Mouse (Mus musculus) ZHBTc4 (cell line): ENCODE measurements around the gene Pnpla8.
A peak's percentile ranks its signal among the peaks of the same experiment; 100 is the strongest.
"Not testable (repeated sequence)": the region's sequence is repeated elsewhere in the genome, so short reads cannot be mapped to it uniquely, and the experiment has no call there.

Source experiments
- DNase-seq: peaks from one replicate; pipeline ENCODE4 v3.0.0-alpha.2; 2011; ENCODE audit warnings: low read depth, low spot score

Gene Pnpla8

DNA sequence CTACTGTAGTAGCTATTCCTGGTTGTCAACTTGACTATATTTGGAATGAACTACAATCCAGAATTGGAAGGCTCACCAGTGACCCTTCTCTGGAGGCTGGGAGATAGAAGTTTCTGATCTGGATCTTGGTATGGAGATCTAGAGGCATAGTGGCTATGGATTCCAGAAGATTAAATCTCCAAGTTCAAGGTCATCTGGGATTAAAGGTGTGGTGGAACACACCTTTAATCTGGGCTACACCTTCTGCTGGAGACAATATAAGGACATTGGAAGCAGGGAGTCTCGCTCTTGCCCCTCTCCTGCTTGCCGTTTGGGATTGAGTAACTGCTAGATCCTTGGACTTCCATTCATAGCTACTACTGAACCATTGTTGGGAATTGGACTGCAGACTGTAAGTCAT lies at the start of gene Pnpla8:
TSS of gene Pnpla8 (plus strand) at position 301 of the 400 bp plus-strand sequence.
- not testable (repeated sequence) for DNase-seq

GRCm38 (mm10) chr12:44176331-44177037 lies 44.7 kb upstream of the Pnpla8 start:
- DNase-seq, result no peak

DNA sequence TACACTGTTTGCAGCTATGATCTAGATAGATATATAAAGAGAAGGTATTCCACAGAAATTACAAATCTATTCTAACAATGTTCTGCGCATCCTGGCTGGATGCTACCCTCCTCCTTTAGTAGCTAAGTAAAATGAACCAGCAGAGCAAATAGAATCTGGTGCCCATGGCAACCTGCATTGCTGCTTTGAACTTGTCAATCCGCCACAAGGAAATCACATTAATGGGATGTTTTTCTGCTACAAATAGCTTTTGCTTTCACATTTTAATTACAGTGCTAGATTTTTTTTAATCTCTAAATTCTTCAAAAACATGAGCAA lies 44.2 kb upstream of the Pnpla8 start:
- no peak for DNase-seq

- DNase-seq, result peak; percentile 49
Observed at GRCm38 (mm10) chr12:44181081-44181982, 39.8 kb upstream of the Pnpla8 start.

DNA sequence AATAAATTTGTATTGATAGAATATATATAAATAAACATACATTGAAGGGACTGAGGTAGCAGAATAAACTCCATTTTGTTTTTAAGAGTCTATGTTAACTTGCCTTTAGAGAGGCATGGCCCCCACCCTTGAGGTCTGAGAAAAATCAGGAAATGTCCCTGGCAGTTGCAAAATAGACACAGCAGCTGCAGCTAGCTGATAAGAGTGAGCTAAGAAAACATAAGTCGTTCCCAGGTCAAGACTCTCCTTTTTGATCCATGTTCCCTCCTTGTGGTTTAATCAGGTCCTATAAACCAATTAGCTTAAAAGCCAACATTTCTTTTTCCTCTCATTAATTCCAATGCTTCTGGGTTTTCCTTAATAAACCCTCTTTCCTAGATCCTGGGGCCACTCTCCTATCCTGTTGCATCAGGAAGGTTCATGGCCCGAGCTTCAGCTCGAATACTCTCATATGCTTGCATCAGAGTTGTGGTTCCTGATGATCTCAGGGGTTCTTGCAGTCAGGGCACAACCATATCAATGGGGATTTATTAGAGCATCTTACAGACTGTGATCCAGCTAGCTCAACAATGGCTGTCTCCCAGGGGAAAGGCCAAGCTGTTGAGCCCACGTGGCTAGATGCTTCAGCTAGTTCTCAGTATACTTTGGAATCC lies 23.2 kb upstream of the Pnpla8 start:
- DNase-seq, result no peak

GRCm38 (mm10) chr12:44209141-44209823 lies 11.9 kb upstream of the Pnpla8 start:
- DNase-seq, result peak; percentile 54

- DNase-seq, result peak; percentile 100
Observed at GRCm38 (mm10) chr12:44209824-44210752, 11.1 kb upstream of the Pnpla8 start, which contains the start of gene Dnajb9. Gene Dnajb9 (minus strand): TSS chr12:44210326.

DNA sequence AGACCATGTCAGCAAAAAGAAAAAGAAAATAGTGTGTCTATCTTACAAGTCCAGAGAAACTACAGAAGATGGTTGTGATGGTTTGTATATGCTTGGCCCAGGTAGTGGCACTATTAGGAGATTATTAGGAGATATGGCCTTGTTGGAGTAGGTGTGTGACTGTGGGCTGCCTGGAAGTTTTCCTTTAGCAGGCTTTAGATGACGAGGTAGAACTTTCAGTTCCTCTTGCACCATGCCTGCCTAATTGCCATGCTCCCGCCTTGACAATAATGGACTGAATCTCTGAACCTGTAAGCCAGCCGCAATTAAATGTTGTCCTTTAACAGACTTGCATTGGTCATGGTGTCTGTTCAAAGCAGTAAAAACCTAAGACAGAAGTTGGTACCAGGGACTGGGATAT lies 9.6 kb upstream of the Pnpla8 start:
- DNase-seq, result no peak

GRCm38 (mm10) chr12:44221651-44222356 lies 634 bp downstream of the Pnpla8 start:
- DNase-seq, result peak; percentile 48

GRCm38 (mm10) chr12:44223044-44223443 lies 1.9 kb downstream of the Pnpla8 start:
- DNase-seq, result no peak

DNA sequence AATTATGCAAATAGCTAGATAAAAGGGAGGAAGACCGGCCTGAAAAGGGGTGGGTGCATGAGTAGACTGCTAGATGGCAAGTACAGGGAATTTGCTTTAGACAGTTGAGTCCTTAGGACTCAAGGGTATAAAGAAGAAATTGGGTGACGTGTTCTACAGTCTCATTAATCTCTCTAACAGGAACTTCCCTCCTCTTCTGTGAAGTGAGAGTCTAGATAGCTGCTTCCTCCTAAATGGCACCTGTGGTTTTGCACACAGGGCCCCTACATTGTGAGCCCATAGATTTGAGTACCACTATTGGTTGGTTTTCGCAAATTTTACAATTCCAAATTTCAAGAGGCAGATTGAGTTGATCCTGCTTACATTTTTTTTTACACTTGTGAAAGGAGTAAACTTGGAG lies 3.5 kb downstream of the Pnpla8 start:
- DNase-seq, result no peak

DNA sequence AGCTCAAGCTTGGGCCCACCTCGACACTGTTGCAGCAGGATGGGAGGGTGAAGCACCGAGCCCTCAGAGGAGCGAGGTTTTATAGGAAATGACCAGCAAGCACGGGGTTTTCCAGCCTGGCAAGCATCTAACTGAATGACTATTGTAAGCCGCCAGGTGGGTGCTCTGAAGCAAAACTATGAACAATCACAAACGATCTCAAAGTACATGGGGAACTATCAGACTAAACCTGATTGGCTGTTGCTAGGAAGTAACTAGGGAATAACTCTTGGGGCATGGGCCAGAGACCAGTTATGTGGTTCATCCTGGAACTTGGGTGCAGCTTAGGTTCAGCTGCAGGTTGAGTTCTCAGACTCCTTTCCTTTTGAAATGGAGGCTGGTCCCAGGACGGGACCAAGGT lies 19.9 kb downstream of the Pnpla8 start:
- DNase-seq, result no peak

DNA sequence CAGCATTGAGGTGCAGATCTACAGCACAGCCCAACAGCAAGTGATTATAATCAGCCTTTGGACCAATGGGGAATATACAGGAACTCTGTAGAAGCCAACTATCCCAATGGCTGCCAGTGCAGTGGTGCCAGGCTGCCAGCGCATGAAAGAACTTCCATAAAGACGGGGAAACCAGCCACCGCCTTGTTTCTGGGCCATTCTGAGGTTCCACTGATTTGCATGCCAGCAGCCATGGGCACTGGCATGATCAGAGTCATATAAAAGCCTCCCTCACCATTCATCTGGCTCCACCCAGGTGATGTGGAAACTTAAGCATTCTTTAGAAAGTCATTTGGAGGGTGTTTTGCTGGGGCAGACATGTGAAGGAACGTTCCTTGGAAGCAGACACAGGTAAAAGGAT lies 21.2 kb downstream of the Pnpla8 start:
- DNase-seq, result no peak

GRCm38 (mm10) chr12:44245739-44246138 lies 24.6 kb downstream of the Pnpla8 start:
- DNase-seq, result no peak

GRCm38 (mm10) chr12:44248309-44248977 lies 27.3 kb downstream of the Pnpla8 start:
- no peak for DNase-seq

DNA sequence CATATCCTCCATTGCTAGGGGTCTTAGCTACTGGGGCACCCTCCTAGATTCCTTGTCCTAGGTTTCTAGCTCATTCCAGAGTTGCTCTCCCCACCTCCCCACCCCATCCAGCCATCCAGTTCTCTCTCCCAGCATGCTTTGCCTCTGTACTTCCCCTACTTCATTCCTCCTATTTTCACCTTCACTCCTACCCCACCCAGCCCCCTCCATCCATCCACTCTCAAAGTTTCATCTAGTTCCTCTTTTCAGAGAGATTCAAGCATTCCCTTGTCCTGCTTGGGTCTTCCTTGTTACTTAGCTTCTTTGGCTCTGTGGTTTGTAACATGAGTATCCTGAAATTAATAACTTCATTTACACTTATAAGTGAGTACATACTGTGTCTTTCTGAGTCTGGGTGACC lies 41.4 kb downstream of the Pnpla8 start:
- no peak for DNase-seq

GRCm38 (mm10) chr12:44265651-44266050 lies 44.5 kb downstream of the Pnpla8 start:
- no peak for DNase-seq

- no peak for DNase-seq
Observed at GRCm38 (mm10) chr12:44267196-44267595, 46.0 kb downstream of the Pnpla8 start.

GRCm38 (mm10) chr12:44268728-44269302 lies 47.6 kb downstream of the Pnpla8 start:
- peak; percentile 99 for DNase-seq
